Mouse (Mus musculus): ENCODE data around the gene Pax2.

Gene Pax2

DNA sequence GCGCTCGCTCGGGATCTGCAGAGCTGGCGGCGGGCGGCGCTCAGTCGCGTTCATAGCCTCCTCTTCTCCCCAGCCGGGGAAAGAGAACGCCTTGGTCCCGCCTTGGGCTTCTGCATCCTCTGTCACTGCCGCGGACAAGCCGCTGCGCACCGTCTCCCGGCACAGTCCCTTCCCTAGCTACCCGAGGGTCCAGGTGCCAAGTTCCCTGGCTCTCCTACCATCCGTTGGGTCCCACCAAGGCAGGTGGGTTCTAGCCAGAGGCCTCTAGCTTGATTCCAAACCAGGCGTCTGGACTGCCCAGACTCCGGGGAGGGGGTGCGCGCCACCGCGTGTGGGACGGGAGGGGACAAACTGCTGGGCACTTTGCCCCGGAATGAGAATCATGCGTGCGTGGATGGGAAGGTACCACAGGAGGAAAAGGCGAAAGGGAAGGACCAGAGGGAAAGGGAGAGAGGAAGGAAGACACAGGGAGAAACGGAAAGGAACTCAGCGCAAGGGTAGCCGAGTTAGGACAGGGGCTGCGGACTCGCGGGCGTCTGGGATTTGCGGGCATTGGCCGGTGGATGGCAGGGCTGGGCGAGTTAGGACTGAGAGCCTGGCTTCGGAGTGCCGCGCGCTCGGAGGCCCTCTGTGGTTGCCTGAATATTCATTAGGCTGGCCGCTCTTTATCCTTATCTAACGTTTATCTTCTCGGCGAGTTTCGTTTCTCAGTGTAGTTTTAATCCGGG is at the start of gene Pax2:
Gene Pax2 (plus strand): TSS at position 353 of the 728 bp plus-strand sequence.
- DNase-seq = no peak

DNA sequence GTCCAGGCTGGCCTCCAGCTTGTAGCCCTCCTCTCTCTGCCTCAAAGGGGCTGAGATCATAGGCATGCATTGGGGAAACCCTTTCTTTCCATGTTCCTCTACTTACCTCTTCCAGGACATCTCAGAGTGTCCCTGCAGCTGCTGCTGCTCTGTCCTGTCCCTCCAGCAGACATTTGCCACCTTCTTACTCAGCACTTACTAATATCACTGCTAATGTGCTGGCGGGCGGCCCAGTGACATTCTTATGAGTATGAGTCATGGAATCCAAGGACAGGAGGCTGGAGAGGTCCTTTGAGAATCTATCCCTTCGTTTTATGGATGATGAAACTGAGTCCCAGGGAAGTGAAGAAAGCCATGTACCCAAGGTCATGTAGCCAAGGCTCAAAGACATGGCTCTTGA is 47.0 kb upstream of the Pax2 start:
- no peak for DNase-seq

DNA sequence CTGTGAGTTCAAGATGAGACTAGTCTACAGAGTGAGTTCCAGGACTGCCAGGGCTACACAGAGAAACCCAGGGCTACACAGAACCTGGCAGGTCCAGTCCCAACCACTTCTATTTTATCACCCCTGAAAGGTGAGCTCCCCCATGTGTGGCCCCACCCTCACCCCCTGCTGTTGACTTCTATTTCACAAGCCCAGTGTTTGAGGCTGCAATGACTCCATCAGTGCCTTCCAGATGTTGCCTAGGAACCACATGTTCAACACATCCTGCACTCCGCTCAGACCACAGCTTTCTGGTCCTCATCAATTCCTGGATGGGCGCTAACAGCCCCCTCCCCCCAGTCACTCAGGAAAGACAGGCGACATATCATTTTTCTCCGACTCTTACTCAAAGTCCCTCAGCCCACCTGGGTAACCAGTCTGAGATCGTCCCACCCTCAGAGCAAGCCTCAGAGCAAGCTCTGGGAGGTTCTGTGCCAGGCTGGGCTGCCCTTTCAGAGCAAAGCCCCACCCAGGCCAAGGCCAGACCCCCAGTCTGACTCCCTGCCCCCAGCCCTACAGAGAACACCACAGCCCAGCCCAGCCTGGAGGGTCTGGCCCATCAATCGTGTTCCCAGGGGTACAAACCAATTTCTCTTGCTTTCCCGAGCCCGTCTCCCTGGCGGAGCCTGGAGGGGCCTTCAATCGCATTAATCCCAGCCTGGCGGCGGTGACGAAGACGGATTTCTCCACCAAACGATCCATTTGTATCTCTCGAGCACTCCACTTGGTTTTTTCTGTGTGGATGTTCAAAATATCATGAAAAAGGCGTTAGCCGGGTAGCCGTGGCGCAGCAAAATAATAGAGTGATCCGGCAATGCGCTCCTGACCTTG is 38.9 kb upstream of the Pax2 start:
- DNase-seq = no peak

DNA sequence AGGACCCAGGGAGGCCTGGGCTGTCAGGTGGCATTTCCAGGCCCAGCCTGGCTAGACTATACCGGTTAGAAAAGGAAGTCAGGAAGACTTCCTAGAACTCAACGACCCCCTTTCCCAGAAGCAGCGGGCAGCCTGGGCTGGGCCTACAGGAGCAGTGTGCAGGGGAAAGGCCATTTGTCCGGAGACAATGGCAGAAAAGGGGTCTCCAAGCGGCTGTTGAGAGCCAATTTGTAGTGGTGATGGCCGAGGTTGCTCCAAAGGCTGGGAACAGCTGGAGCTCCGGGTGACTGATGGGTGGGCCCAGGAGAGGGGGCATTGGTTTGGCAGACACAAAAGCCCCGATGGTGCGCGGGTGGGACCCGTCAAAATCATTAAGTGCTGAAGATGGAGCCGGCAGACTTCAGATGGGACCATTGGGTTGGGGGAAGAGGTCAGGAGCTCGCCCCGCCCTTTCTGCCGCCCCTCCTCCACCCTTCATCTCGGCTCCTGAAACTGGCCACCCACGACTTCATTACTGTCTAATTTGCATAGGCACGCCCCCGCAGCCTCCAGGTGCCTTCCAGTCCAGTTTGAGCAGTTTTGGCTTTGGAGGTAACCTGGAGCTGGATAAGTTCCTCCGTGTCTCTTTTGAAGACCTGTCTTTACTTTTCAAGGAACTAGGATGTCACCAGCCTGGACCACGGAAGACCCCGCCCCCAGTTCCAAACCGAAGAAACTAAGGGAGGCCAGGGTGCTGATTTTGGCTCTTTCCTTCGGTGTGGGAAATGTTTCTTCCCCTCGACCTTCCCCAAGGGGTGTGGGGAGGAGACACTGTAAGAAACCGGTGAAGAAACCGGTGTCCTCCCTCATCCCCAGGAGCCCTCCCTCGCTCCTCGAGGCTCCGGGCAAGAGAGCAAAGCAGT is 36.3 kb upstream of the Pax2 start:
- DNase-seq = peak; percentile 45

DNA sequence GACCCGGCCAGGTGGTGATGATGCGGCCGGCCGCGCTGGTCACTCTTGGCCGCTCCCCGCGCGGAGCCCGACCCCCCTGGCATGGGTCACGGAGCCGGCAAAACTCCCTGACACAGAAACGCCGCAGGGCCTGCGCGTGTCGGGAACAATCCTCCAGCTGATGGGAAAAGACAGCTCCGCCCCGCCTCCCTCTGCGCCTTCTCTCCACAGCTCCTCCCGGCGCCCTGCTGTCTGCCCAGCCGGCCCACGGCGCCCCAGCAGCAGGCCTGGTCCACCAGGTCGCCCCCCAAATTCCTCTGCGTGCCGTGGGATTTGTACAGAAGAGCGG is 35.7 kb upstream of the Pax2 start:
- peak; percentile 82 for DNase-seq

DNA sequence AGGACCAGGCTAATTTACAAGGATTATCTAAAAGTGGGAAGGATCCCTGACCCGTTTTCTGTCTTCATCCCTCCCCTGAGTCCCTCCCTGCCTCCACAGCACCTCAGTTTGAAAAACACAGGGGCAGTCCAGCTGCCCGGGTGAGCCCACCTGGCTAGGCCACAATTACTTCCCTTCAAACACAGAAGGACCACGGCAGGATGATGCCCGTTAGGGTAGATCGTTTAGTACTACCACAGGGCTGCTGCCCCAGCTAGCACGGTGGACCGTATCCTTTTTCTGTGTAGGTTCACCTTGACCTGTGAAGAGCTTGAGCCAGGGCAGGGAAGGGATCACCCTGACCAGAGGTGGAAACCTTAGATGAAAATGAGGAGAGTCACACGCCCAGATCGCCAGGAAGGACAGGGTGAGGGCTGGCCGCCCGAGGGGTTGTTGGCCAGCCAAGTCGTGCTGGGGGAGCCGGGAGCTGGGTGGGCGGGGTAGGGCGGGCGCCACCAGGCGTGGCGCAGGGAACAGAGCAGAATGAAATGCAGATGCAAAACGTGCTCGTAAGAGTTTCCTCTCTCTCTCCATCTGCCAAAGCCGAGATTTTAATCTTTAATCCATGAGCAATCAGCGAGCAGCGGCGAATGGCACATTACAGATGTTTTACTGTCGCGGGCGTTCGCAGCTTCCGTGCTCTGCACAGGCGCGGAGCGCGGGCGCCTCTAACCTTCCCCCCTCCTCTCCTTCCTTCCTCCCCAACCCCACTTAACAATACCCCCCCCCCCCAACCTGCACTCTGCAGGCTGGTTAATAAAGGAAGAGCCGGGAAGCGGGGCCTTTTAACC is 32.0 kb upstream of the Pax2 start:
- DNase-seq = no peak

DNA sequence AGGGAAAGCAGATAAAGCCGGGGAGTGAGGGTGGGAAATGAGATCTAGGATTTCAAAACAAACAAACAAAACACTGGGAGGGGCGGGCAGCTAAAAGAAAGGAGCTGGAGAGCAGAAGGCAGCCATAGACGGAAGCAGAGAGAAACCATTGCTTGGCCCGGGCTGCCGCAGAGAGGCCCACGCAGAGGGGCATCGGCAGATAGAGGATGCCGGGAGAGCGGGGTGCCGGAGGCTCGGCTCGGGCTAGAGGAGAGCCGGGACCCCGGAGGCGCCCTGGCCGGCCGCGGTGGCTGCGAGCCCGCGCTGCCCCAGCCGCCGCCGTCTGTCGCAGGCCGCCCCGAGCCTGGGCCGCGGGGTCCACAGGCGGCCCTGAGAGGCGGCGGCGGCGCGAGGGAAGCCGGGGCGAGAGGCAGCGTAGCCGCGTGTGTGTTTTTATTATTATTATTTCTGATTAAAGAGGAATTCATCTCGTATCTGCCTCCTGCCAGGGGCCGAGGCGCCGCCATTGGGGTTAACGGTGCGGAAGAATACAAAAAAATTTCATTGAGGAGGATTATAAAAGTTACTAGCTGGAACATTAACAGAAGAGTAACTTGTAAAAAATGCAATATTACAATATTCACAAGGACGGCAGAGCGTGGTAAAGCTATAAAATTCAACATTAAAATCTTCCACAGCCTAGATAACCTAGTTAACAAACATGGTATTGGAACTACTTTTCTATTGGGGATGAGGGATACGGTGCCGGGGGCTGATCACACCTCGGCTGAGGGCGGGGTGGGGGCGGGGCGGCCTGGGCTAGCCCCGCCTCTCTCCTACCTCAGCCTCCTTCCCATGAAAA is 29.7 kb upstream of the Pax2 start:
- peak; percentile 77 for DNase-seq

DNA sequence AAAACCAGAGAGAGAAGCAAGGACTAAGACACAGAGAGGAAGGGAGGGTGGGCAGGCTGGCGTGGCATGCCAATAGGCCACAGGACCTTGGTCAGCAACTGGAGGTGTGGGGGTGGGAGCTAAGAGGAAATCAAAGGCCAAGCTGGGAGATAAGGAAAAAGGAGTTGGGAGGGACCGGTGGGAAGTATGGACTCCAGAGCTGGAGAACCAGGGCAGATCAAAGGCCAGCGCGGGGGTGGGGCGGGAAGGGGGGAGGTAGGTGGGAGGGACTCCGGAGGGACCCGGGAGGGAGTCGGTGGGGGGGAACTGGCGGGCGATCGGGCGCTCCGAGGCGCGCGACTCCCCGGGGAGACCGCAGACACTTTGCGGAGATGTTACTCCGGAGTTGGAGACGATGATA is 21.7 kb upstream of the Pax2 start:
- no peak for DNase-seq

DNA sequence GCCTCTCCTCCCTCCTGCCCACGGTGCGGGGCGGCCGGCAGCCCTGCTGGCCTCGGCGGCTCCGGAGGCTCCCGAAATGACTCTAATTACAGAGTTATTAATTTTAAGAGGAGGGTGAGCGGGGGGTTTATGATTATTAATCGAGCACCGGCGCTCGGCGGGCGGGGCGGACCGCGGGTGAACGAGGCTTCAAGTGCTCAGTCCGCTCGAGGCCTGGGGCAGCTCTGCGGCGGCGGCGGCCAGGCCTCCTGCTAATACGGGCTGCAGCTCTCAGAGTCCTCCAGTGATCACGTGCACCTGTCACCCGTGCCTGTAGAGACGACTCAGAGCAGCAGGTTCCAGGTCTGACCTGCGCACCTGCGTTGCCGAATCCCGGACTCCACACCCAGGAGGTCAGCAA is 21.2 kb upstream of the Pax2 start:
- DNase-seq = no peak

DNA sequence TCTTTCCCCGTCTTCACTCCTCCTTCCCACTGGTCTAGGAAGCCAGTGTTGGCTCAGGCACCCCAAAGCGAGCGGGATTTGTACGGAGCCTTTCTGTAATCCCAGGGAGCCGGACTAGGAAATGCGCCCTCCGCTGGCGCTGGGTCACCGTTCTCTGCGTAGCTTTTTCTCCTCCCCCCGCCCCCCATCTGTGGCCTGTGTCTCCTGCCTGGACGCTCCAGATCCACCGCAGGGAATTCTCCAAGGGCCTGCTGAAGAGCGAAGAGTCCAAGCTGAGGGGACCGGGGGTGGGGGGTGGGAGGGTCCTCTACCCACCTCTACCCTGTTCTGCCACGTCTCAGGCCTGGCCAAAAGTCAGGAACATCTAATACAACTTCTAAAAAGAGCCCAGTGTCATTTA is 15.5 kb upstream of the Pax2 start:
- no peak for DNase-seq

DNA sequence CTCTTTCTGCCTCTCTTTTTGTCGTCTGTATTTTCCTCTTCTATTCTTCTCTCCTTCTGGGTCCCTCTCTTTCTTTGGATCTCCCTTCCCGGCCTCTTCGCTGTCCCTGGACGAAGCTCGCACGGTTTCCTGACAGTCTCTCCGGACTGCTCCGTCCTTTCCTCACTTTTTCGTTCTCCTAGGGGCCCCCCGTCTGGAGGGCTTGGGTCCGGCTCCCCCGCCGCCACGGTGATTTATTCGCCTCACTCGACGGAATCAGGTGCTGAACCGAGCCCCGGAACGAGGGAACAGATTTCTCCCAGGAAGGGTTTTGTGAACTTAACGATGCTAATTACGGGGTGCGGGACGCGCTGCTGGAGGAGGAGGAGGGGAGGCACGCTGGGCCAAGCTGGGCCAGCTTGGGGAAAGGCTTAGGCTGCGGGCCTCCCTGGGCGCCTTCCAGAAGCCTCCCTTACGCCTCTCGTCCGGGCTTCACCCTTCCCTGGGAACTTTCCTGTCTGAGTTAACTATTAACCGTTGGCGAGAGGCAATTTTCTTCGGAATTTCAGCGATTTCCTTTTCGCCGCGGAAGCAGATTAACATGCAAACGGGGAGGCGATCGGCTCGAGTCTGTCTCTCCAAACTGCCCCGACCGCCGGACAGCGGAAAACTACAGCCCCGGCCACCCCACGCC is 14.6 kb upstream of the Pax2 start:
- no peak for DNase-seq

DNA sequence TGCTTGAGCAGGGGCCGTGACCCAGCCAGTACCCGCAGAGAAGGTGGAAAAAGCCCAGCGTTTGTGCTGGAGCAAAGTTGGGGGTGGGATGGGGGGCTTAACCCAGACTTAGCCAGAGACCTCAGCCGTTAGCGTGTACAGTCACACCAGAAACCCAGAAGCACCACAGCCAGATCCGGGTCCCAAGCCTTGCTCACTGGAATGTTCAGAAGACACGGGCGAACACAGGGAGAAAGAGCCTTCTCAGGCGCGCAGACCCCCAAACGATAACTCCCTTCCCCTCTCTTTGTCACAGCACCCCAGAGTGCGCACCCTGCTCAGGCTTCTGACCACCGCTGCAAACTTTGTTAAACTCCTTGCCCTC is 14.1 kb upstream of the Pax2 start:
- no peak for DNase-seq

DNA sequence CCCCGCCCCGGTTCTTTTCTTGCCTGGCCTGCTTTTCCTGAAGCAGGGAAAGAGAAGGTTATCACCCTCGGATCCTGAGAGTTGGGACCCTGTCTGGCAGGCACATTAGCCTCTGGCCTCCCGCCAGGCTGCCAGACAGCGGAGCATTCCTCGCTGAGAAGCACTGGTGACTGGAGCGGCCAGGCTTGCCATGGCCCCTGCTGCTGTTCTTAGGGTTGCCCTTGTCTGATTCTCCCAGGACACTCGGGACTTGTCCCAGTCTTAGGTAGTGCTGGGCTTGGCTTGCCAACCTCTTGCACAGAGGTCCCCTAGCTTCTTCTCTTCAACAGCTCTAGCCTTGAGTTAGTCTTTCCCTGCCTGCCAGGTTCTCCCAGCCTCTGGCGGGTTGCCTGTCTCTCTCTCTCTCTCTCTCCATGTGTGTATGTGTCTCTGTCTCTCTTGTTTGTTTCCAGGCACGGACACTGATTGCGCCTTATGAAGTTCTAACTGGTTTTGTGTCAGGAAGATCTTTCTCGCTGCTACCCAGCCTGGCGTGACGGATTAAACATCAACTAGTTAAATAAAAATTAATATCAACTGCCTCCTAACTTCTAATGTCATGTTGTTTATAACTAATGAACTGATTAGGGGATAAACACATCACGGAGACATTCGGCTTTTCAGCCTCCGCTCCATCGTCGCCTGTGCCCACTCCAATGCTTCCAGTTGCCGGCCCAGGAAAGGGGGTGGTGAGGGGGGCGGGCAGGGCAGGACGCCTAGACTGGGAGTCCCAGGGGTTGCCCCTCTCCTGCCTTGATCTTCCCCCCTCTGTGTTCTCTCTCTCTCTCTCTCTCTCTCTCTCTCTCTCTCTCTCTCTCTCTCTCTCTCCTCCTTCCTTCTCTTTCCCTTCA is 13.5 kb upstream of the Pax2 start:
- DNase-seq = no peak

DNA sequence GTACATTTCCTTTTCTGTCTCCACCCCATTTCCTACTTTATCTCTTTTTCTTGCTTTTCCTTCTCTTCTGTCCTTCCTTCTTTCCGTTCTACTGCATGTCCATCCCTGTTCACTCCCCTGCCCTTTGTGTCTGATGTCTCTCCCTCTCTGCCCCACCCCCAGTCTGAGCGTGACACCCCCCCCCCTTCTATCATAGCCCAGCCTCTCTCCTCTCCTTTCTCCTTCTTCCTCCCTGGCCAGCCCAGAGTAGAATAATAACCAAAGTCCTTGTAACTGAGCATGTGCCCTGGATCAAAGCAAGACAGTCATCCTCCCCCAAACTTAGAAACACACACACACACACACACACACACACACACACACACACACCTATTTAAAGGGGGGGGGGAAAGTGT is 12.8 kb upstream of the Pax2 start:
- no peak for DNase-seq

DNA sequence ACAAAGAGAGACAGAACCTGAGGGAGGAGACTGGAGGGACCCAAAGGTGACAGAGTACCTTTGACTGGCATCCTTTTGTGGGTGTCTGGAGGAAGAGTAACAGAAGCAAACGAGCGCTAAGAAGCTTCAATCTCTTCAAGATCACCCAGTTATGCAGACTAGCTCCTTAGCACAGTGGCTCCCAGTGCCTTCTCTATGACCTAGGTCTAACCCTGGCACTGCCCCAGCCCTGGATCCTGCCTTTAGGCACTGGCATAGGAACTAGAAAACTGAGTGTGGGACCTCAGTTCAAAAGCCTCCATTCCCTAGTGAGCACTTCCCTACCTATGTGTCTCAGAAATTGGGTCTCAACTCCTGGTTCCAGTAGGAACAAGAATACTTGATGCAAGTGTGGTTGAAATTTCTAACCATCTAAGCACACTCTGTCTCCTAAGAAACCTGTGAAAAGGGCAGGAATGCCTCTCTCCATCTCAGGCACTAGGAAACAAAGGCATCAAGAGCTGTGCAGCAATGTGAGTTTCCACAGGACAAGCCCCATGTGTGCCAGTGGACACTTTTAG is 11.8 kb upstream of the Pax2 start:
- DNase-seq = no peak

DNA sequence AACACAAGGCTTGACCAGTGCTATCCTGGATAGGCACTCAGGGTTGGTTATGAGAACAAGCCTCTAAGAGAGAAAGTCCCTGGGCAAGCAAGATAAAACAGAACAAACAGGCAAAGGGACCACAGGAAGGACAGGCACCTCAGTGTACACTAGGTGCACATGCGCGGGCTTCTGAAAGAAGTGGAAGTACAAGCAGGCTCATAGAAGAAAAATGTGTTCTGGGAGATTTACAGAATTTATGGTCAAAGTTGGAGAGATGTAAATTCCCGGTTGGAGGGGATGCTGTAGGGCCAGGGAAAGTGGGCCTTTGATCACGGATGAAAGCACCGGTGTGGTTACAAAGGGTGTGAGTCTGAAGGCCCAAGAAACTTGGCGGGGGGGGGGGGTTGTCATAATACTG is 10.1 kb upstream of the Pax2 start:
- DNase-seq = no peak

DNA sequence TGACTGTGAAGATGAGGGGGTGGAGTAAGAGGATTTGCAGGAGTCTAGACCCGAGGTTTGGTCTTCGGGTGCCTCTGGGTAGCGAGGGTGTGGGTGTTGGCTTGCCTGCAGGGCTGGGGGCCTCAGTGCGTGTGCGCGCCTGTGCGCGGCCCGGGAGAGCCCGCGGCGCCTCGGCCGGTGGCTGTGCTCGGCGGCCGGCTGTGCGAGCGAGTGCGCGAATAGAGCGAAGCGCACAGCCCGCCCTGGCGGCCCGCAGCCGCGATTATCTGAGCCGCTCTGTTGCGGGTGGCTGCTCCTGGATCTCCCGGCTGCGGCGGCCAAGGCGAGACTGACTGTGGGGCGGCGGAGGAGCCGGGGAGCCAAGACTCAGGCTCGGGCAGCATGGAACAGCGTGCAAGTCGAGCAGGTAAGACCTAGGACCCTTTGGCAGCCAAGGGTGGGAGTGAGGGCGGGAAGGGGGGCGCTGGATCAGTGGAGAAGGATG is 9.3 kb upstream of the Pax2 start:
- DNase-seq = no peak

DNA sequence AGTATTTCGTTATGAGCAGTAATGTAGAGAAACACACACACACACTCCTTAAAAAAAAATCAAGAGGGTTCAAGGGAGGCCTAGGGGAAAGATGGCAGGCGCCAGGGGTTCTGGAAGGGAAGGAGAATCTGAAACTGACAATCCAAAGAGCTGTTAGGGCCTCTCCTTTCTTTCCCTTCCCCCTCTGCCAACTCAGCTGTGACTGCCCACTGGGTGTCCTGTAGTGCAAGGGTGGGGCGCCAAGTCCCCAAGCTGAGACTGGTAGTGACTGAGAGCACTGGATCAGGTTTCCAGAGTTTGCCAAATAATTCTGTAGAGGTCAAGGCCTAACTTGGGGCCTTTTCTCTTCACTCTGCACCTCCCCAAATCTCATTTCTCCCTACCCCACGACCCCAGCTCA is 8.4 kb upstream of the Pax2 start:
- DNase-seq = no peak

DNA sequence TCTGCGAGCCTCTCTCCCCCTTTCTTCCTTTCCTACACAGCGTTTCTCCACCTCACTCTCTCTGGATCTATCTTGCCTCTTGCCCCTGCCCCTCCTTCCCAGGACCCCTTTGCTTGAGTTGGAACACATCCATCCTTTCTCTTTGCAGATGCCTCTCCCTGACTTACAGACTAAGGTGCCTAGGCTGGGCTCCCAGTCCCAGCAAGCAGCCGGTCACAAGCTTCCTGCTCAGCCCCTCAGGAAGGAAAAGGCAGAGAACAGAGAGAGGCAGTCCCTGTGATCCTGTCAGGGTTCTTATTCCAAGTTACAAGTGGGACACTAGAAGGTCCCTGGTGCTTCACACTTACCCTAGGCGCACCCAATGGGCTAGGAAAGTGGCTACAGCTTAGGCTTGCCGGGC is 7.6 kb upstream of the Pax2 start:
- no peak for DNase-seq
